Mouse (Mus musculus) spleen, adult 2 months (tissue): ENCODE results near the gene Mid1. TPM values are rescaled to one million over a fixed set of nuclear protein-coding genes. Genes with fewer than 3 reads are reported as not detected.
A peak's percentile ranks its signal among the peaks of the same experiment; 100 is the strongest.
"Not testable (repeated sequence)": the region's sequence is repeated elsewhere in the genome, so short reads cannot be mapped to it uniquely, and the experiment has no call there.

Experiments used
- DNase-seq, 2 experiments: peaks; one replicate each; pipeline versions ENCODE4 v3.0.0 to v3.0.0-alpha.2; 2012 to 2021; ENCODE audit warnings: low spot score in 2 of 2, low read depth in 1 of 2
- H3K27ac ChIP-seq: fragments of 200-500 bp; 2 replicates; pipeline ENCODE4 v1.5.1; 2012; ENCODE audit warnings: low read length, inconsistent platforms; ENCODE audit not compliant: insufficient read depth
- H3K27me3 ChIP-seq: fragments of 200-500 bp; 2 replicates; pipeline ENCODE4 v1.6.1; 2012; ENCODE audit warnings: mild to moderate bottlenecking, moderate library complexity, low read length, inconsistent platforms; ENCODE audit not compliant: control insufficient read depth, insufficient read depth
- H3K36me3 ChIP-seq: fragments of 200-500 bp; 2 replicates; pipeline ENCODE4 v1.6.1; 2012; ENCODE audit warnings: mild to moderate bottlenecking, low read length, inconsistent platforms; ENCODE audit not compliant: control insufficient read depth, insufficient read depth
- H3K4me1 ChIP-seq: fragments of 200-500 bp; 2 replicates; pipeline ENCODE4 v1.6.1; 2011; ENCODE audit warnings: inconsistent platforms; ENCODE audit not compliant: control insufficient read depth, insufficient read depth, insufficient read length
- H3K4me3 ChIP-seq: fragments of 200-500 bp; 2 replicates; pipeline ENCODE4 v1.5.1; 2011; ENCODE audit warnings: mild to moderate bottlenecking, inconsistent platforms; ENCODE audit not compliant: insufficient read depth, insufficient read length; ENCODE audit errors: extremely low read depth
- WGBS: fragments of 180-500 bp; shearing (Covaris S2); methylation state at CpG from one replicate; pipeline ENCODE4 v1.1.7; 2018; 5-methylcytosine and 5-hydroxymethylcytosine counted together
- polyA plus RNA-seq: library from polyadenylated mRNA; depleted of rRNA; stranded (reverse); fragments of >200 nt; gene quantifications from 2 replicates; pipeline ENCODE4 v1.2.3, GENCODE M21; 2012

Gene Mid1
- polyA plus RNA-seq, 1 experiment, result 4.1 TPM

DNA sequence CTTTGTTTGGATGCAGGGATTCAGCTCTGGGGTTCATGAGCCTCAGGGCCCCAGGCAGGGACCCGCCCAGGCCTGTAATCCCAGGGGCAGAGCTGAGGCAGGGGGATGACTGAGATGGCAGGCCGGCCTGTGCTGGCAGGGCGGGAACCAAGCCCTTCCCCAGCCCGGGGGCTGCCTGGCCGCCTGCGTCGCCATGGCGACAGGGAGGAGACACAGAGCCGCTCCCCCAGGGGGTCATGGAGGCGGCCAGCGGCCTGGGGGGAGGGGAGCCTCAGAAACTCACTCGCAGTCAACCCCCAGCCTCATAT lies 316.3 kb downstream of the Mid1 start:
- H3K27me3 ChIP-seq, H3K27ac ChIP-seq, H3K4me3 ChIP-seq, DNase-seq, H3K4me1 ChIP-seq, H3K36me3 ChIP-seq: not testable (repeated sequence)
- WGBS, result 40% methylated on average over 4 of the region's 12 CpGs

DNA sequence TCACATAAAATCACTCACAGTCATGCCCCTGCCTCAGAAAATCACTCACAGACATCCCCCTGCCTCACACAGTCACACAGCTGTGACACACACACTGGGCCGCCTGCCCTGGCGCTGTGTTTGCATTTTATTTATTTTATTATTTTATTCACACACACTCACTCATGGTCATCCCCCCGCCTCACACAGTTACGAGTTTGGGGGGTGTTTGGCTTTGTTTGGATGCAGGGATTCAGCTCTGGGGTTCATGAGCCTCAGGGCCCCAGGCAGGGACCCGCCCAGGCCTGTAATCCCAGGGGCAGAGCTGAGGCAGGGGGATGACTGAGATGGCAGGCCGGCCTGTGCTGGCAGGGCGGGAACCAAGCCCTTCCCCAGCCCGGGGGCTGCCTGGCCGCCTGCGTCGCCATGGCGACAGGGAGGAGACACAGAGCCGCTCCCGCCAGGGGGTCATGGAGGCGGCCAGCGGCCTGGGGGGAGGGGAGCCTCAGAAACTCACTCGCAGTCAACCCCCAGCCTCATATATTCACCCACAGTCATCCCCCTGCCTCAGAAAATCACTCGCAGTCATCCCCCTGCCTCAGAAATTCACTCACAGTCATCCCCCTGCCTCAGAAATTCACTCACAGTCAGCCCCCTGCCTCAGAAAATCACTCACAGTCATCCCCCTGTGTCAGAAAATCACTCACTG lies 317.7 kb downstream of the Mid1 start:
- not testable (repeated sequence) for H3K4me1 ChIP-seq, H3K27me3 ChIP-seq, H3K36me3 ChIP-seq, H3K4me3 ChIP-seq, H3K27ac ChIP-seq
- 51% methylated on average over 18 of the region's 18 CpGs for WGBS
- DNase-seq, result peak in 1 of 2 experiments; percentile 60

DNA sequence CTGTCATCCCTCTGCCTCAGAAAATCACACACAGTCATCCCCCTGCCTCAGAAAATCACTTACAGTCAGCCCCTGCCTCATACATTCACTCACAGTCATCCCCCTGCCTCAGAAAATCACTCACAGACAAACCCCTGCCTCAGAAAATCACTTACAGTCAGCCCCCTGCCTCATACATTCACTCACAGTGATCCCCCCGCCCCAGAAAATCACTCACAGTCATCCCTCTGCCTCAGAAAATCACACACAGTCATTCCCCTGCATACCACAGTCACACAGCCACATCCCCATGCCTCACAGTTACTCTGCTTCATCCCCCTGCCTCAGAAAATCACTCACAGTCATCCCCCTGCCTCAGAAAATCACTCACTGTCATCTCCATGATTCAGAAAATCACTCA lies 318.5 kb downstream of the Mid1 start:
- WGBS, result 32% methylated on average over 1 of the region's 1 CpGs

GRCm38 (mm10) chrX:170004236-170004635 lies 319.2 kb downstream of the Mid1 start:
- not testable (repeated sequence) for H3K4me1 ChIP-seq, H3K4me3 ChIP-seq, H3K36me3 ChIP-seq, H3K27me3 ChIP-seq, H3K27ac ChIP-seq, DNase-seq
- 51% methylated on average over 2 of the region's 2 CpGs for WGBS

More for the DNA sequence above, 318.5 kb downstream of the Mid1 start:
- not testable (repeated sequence) for DNase-seq, H3K27me3 ChIP-seq, H3K27ac ChIP-seq, H3K36me3 ChIP-seq, H3K4me1 ChIP-seq, H3K4me3 ChIP-seq

DNA sequence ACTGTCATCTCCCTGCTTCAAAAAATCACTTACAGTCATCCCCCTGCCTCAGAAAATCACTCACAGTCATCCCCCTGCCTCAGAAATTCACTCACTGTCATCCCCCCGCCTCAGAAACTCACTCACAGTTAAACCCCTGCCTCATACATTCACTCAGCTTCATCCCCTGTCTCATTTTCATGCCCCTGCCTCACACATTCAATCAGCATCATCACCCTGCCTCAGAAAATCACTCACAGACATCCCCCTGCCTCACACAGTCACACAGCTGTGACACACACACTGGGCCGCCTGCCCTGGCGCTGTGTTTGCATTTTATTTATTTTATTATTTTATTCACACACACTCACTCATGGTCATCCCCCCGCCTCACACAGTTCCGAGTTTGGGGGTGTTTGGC lies 319.8 kb downstream of the Mid1 start:
- not testable (repeated sequence) for H3K4me1 ChIP-seq, DNase-seq, H3K27me3 ChIP-seq, H3K4me3 ChIP-seq, H3K27ac ChIP-seq, H3K36me3 ChIP-seq
- WGBS, result 43% methylated on average over 5 of the region's 5 CpGs

GRCm38 (mm10) chrX:170005194-170005593 lies 320.2 kb downstream of the Mid1 start:
- H3K27ac ChIP-seq, H3K4me3 ChIP-seq, H3K36me3 ChIP-seq, H3K4me1 ChIP-seq, H3K27me3 ChIP-seq: not testable (repeated sequence)
- DNase-seq, result peak in 1 of 2 experiments; percentile 46
- 29% methylated on average over 13 of the region's 13 CpGs for WGBS

- not testable (repeated sequence) for H3K4me1 ChIP-seq, H3K36me3 ChIP-seq, H3K27me3 ChIP-seq, H3K4me3 ChIP-seq, DNase-seq, H3K27ac ChIP-seq
- WGBS, result 41% methylated on average over 1 of the region's 1 CpGs
Observed at GRCm38 (mm10) chrX:170005695-170006297, 320.8 kb downstream of the Mid1 start.

- not testable (repeated sequence) for H3K4me1 ChIP-seq, H3K27ac ChIP-seq, DNase-seq, H3K36me3 ChIP-seq, H3K4me3 ChIP-seq, H3K27me3 ChIP-seq
- 47% methylated on average over 3 of the region's 3 CpGs for WGBS
Observed at GRCm38 (mm10) chrX:170006694-170007247, 321.8 kb downstream of the Mid1 start.

DNA sequence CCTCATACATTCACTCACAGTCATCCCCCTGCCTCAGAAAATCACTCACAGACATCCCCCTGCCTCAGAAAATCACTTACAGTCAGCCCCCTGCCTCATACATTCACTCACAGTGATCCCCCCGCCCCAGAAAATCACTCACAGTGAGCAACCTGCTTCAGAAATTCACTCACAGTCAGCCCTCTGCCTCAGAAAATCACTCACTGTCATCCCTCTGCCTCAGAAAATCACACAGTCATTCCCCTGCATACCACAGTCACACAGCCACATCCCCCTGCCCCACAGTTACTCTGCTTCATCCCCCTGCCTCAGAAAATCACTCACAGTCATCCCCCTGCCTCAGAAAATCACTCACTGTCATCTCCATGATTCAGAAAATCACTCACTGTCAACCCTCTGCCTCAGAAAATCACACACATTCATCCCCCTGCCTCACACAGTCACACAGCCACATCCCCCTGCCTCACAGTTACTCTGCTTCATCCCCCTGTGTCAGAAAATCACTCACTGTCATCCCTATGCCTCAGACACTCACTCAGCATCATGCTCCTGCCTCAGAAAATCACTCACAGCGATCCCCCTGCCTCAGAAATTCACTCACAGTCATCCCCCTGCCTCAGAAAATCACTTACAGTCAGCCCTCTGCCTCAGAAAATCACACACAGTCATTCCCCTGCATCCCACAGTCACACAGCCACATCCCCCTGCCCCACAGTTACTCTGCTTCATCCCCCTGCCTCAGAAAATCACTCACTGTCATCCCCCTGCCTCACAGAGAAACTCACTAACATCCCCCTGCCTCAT lies 322.6 kb downstream of the Mid1 start:
- not testable (repeated sequence) for H3K4me3 ChIP-seq, H3K36me3 ChIP-seq, H3K27ac ChIP-seq, H3K4me1 ChIP-seq, H3K27me3 ChIP-seq, DNase-seq
- WGBS, result 54% methylated on average over 2 of the region's 2 CpGs

GRCm38 (mm10) chrX:170008179-170008467 lies 323.1 kb downstream of the Mid1 start:
- H3K36me3 ChIP-seq, DNase-seq, H3K27ac ChIP-seq, H3K4me3 ChIP-seq, H3K27me3 ChIP-seq, H3K4me1 ChIP-seq: not testable (repeated sequence)
